Mouse (Mus musculus) v-Abl transformed pro-B cells (cell line): ENCODE data around the gene Tbx15.
"Not testable (repeated sequence)": the region's sequence is repeated elsewhere in the genome, so short reads cannot be mapped to it uniquely, and the experiment has no call there.

Experiments
- in situ Hi-C, 2 experiments: fragments of 400-800 bp; cut with MboI; formaldehyde crosslinking; loops; one replicate each; pipeline ENCODE4 v1.15.1; 2025; ENCODE audit not compliant: unreplicated experiment in 2 of 2

Gene Tbx15

GRCm38 (mm10) chr3:99261371-99261791 is 21.2 kb downstream of the Tbx15 start:
- in situ Hi-C loops, result no loop called here

GRCm38 (mm10) chr3:99261986-99262385 is 21.8 kb downstream of the Tbx15 start:
- in situ Hi-C loops, result no loop called here

DNA sequence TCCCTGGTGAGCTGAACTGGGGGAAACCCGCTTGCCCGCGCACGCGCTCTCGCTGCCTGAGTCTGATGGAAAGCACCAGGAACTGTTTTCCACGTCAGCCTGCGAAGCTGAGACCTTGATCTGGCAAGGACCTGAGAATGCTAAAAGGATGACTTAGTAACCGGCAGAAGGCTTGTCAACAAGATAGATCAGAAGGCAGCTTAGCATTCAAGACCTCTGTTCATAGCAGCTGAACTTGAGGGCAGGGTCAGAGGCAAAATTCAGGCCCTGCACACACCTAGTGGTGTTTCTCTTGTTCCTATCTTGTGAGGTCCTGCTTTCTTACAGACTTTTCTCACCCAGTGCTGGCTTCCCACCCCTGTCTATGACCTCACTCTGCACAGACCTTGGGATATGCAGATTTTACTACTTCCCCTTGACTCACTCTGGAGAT is 23.3 kb downstream of the Tbx15 start:
- in situ Hi-C loops, result no loop called here

DNA sequence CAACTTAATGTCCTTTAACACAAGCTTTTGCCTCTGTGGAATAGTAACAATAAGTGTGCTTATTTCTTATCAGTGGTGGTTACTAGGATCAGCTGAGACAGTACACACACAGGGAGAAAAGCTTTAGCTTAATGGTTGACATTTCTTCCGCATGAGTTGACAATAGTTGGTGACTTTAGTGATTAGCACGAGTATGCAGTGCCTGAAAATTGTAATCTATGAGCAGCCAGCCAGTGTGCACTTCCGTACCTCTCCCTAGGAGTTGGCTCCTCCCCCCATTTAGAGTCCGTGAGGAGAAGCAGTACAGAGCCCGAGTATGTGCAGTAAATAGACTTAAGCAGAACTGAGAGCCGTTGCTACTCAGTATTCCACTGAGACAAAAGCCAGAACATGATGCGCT is 24.5 kb downstream of the Tbx15 start:
- in situ Hi-C loops, result no loop called here

DNA sequence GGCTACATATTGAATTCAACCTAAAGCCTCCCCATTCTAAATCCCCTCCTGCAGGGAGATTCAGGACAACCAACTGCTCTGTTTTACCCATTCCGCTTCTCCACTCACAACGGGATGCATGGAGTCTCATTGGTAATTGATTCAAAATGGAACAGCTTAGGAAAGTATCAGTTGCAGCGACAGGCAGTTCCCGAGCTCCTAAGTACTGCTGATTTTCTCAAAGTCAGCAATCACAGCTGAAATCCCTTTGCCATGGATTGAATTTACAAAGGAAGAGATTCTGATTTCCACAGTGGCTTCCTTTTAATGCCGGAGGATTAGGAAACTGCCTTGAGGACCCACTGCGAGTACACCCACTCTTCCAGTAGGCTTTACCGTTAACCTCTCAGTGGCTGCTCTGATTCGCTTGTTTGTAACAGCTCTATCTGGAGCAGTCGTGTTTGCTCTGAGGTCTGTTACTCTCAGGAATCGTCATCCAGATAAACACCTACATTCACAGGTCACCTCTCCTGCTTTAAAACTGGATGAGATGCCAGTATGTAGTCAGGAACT is 26.6 kb downstream of the Tbx15 start:
- in situ Hi-C loops, result no loop called here

DNA sequence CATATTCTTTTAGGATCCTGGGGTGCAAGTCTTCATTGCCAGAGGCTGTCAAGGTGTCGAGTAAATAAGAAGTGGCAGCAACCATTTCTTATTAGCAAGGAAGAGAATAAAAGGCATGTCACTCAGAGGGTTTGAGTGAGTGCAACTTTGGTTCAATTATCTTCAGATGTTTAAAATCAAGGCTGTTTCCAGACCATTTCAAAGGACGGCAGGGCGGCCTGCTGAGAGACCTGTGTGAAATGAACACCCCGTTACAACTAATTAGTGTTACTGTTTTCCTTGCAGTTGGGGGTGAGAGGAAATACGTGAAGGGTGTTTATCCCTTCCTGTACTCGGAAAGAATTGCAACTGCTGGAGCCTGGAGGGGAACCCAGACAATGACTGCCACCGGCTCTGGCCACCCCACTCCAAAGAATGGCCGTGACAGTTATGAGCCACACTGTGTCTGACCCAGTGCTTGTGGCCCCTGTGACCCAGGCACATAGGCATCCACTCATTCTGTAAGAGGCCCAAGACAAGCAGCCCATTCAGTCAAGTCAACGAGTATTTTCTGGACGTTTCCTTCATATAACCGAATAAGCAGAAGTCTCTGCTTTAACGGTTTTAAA is 37.9 kb downstream of the Tbx15 start:
- in situ Hi-C loops, result no loop called here

DNA sequence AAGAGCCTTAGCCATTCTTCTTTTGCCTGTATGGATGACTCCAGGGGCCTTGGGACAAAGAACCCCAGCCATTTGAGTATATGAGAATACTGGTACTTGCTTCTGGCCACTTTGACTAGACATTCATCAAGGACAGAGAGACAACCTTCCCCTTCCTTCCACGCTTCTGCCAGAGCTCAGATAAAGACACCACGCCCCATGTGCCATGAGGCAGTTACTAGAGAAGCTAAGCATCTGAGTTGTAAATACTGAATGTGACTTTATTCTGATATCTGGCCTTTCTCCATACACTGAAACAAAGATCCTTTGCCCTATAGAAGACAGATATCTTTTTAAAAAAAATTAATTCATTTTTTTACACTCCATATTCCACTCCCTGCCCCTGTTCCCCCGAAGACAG is 39.5 kb downstream of the Tbx15 start:
- in situ Hi-C loops, result no loop called here

DNA sequence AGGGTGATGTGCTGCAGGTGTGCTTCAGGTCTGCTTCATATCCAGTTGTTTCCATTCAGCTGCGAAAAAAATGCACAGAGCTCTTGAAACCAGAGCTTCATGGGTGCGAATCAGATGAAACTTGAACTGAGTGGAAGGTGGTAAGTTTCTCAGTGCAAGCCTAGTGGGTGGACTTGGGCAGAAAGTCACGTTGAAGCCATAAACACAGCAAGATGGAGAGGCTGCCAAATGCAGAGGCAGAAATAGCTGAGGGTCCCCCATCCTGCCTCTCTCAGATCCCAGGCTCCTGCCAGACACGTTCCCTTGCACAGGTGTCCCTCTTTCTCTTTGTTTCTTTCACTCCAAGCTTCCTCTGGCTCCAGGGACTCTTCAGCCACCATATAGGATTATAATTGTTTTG is 41.3 kb downstream of the Tbx15 start:
- in situ Hi-C loops, result no loop called here

DNA sequence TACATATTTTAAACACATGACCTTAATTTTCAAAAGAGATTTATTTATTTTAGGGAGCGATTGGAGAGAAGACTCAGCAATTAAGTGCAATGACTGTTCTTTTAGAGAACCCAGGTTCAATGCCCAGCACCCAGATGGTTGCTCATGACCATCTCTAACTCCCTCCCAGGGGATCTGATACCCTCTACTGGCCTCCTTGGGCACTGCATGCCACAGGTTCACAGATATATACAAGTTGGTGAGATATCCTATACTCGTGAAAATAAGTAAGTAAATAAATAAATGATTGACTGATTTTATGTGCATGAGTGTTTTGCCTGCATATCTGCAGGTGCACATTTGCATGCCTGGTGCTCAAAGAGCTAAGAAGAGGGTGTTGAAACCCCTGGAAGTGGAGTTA is 48.1 kb downstream of the Tbx15 start:
- in situ Hi-C loops, result no loop called here

DNA sequence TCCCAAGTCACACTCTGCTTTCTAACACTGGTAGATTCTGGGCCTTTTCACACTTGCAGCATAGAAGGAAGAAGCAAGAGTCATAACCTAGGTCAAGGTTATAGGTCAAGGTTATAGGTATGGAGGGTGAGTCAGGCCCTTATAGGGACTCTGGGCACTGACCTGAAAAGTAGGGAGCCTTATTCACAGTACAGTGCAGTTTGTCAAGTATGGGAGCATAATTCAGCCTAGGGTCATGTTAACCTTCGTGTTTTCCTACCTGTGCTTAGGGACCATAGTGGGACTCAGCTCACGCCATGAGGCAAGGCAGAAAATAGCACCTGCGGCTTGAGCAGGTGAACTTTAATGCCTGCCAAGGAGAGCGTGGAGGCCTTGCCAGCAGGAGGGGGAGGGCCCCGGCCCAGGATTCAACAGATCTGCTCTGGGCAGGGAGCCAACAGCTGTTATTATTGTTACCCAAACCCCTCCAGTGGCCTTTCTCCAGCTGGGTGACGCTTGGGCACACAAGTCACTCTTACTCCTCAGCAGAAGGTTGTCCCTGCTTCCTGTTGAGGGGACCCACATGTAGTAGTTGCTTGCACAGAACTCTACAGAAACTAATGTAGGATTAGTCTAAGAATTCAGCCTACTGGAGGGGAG is 50.0 kb downstream of the Tbx15 start:
- in situ Hi-C loops, result no loop called here

GRCm38 (mm10) chr3:99290878-99291277 is 50.7 kb downstream of the Tbx15 start:
- in situ Hi-C loops, result no loop called here

DNA sequence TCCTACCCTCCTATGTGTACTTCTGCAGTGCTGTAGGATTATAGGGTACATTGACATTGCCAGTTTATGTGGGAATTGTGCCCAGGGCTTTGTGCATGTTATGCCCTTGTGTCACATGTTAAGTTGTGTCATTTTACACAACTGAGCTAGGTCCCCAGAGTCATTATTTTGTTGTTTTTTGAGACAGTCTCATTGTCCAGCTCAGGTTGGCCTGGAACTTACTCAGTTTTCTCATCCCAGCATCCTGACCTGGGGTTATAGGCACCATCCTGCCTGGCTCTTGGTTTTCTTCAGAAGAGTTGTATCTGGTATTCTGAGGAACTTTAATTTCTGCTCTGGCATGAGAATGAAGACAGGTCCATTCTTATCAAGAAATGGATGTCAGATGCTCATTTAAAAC is 51.2 kb downstream of the Tbx15 start:
- in situ Hi-C loops, result no loop called here

GRCm38 (mm10) chr3:99292531-99292931 is 52.4 kb downstream of the Tbx15 start:
- in situ Hi-C loops, result no loop called here

- in situ Hi-C loops, result not testable (repeated sequence)
These were observed 54.0 kb downstream of the Tbx15 start for GRCm38 (mm10) chr3:99294209-99294608.

GRCm38 (mm10) chr3:99295301-99295700 is 55.1 kb downstream of the Tbx15 start:
- in situ Hi-C loops, result no loop called here

GRCm38 (mm10) chr3:99296186-99296585 is 56.0 kb downstream of the Tbx15 start:
- in situ Hi-C loops, result no loop called here

- in situ Hi-C loops, result no loop called here
These were observed 60.7 kb downstream of the Tbx15 start for GRCm38 (mm10) chr3:99300846-99301245.

DNA sequence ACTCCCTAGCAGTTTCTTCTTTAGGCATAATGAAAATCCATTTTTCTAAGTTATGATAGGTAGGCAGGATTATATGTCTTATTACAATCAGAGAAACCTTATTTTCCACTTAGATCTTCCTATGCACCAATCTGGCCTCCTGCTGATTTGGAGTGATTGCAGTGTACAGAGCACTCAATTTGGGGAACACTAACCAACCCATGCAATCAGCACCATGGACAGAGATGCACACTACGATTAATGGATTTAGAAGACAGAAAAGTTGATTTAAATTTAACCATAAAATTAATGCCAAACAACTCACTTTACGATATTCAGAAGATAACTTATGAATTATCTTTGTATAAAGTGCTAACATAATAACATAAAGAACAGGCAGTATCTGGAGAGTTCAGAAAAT is 70.7 kb downstream of the Tbx15 start:
- in situ Hi-C loops, result no loop called here

- in situ Hi-C loops, result no loop called here
These were observed 71.9 kb downstream of the Tbx15 start for GRCm38 (mm10) chr3:99311943-99312635.

- in situ Hi-C loops, result no loop called here
These were observed 82.2 kb downstream of the Tbx15 start for GRCm38 (mm10) chr3:99322345-99322744.

GRCm38 (mm10) chr3:99329316-99329715 is 89.1 kb downstream of the Tbx15 start:
- in situ Hi-C loops, result no loop called here

GRCm38 (mm10) chr3:99331086-99331485 is 90.9 kb downstream of the Tbx15 start:
- in situ Hi-C loops, result no loop called here
